Mouse (Mus musculus): ENCODE results near the gene Nfyc. TPM values are rescaled to one million over a fixed set of nuclear protein-coding genes. Genes with fewer than 3 reads are reported as not detected.

Nfyc gene
- polyA plus RNA-seq, 1 experiment: 71.5 TPM

GRCm38 (mm10) chr4:120844423-120845082, 13.2 kb upstream of the Nfyc start:
- no peaks in the 10 kb centered on the region for H3K36me3 ChIP-seq (ENCODE audit: control insufficient read depth, insufficient read depth)
- H3ac ChIP-seq (ENCODE audit: control insufficient read depth, insufficient read length, low read depth): no peak overlapping the region
- H3K79me2 ChIP-seq (ENCODE audit: control insufficient read depth, insufficient read depth): no peaks in the 10 kb centered on the region
- no peak overlapping the region for H3K4me3 ChIP-seq (ENCODE audit: insufficient read depth, poor library complexity, severe bottlenecking)
- peaks cover 49% of the 10 kb centered on the region for H3K27me3 ChIP-seq (ENCODE audit: control insufficient read depth, insufficient read depth, insufficient read length)
- H3K79me3 ChIP-seq (ENCODE audit: low read depth): no peaks in the 10 kb centered on the region
- no peak for TF ChIP-seq USF1 (IDR thresholded peaks at IDR 0.05; ENCODE audit: low read depth)
- TF ChIP-seq MYOG (IDR thresholded peaks at IDR 0.05; ENCODE audit: control insufficient read depth, extremely low read depth, insufficient read length): no peak
- no peak for TF ChIP-seq FOSL1 (IDR thresholded peaks at IDR 0.05; ENCODE audit: insufficient read depth, low read length, poor library complexity, severe bottlenecking)
- TF ChIP-seq CEBPB (IDR thresholded peaks at IDR 0.05; ENCODE audit: low read depth): no peak
- no peak for TF ChIP-seq CTCF (IDR thresholded peaks at IDR 0.05; ENCODE audit: control insufficient read depth, insufficient read depth, insufficient read length)
- no peak for TF ChIP-seq MAX (IDR thresholded peaks at IDR 0.05)
- TF ChIP-seq MYOD1 (IDR thresholded peaks at IDR 0.05; ENCODE audit: control insufficient read depth, insufficient read length, low read depth): no peak

- peaks cover 37% of the 10 kb centered on the region for H3K27me3 ChIP-seq (ENCODE audit: control insufficient read depth, insufficient read depth, insufficient read length)
- no peaks in the 10 kb centered on the region for H3K36me3 ChIP-seq (ENCODE audit: control insufficient read depth, insufficient read depth)
- no peak overlapping the region for H3K4me3 ChIP-seq (ENCODE audit: insufficient read depth, poor library complexity, severe bottlenecking)
- TF ChIP-seq MAX (IDR thresholded peaks at IDR 0.05) (no peak), MYOD1 (IDR thresholded peaks at IDR 0.05; ENCODE audit: control insufficient read depth, insufficient read length, low read depth) (no peak), MYOG (IDR thresholded peaks at IDR 0.05; ENCODE audit: control insufficient read depth, extremely low read depth, insufficient read length) (no peak), USF1 (IDR thresholded peaks at IDR 0.05; ENCODE audit: low read depth) (no peak), FOSL1 (IDR thresholded peaks at IDR 0.05; ENCODE audit: insufficient read depth, low read length, poor library complexity, severe bottlenecking) (no peak), CTCF (IDR thresholded peaks at IDR 0.05; ENCODE audit: control insufficient read depth, insufficient read depth, insufficient read length) (no peak), CEBPB (IDR thresholded peaks at IDR 0.05; ENCODE audit: low read depth) (no peak)
- no peaks in the 10 kb centered on the region for H3K79me2 ChIP-seq (ENCODE audit: control insufficient read depth, insufficient read depth)
- no peak overlapping the region for H3ac ChIP-seq (ENCODE audit: control insufficient read depth, insufficient read length, low read depth)
- H3K79me3 ChIP-seq (ENCODE audit: low read depth): no peaks in the 10 kb centered on the region
Measured at GRCm38 (mm10) chr4:120841342-120841741, 10.0 kb upstream of the Nfyc start.

- Histone ChIP-seq H3K4me3 (ENCODE audit: insufficient read depth, poor library complexity, severe bottlenecking) (no peak overlapping the region), H3K36me3 (ENCODE audit: control insufficient read depth, insufficient read depth) (no peaks in the 10 kb centered on the region), H3K79me3 (ENCODE audit: low read depth) (no peaks in the 10 kb centered on the region), H3K27me3 (ENCODE audit: control insufficient read depth, insufficient read depth, insufficient read length) (peaks cover 25% of the 10 kb centered on the region), H3ac (ENCODE audit: control insufficient read depth, insufficient read length, low read depth) (no peak overlapping the region), H3K79me2 (ENCODE audit: control insufficient read depth, insufficient read depth) (no peaks in the 10 kb centered on the region)
- TF ChIP-seq MAX (IDR thresholded peaks at IDR 0.05): no peak
- no peak for TF ChIP-seq MYOD1 (IDR thresholded peaks at IDR 0.05; ENCODE audit: control insufficient read depth, insufficient read length, low read depth)
- no peak for TF ChIP-seq MYOG (IDR thresholded peaks at IDR 0.05; ENCODE audit: control insufficient read depth, extremely low read depth, insufficient read length)
- no peak for TF ChIP-seq CTCF (IDR thresholded peaks at IDR 0.05; ENCODE audit: control insufficient read depth, insufficient read depth, insufficient read length)
- TF ChIP-seq USF1 (IDR thresholded peaks at IDR 0.05; ENCODE audit: low read depth): no peak
- no peak for TF ChIP-seq FOSL1 (IDR thresholded peaks at IDR 0.05; ENCODE audit: insufficient read depth, low read length, poor library complexity, severe bottlenecking)
- TF ChIP-seq CEBPB (IDR thresholded peaks at IDR 0.05; ENCODE audit: low read depth): no peak
Measured at GRCm38 (mm10) chr4:120830767-120831166, 605 bp downstream of the Nfyc start.

GRCm38 (mm10) chr4:120826418-120826817, 5.0 kb downstream of the Nfyc start:
- no peak overlapping the region for H3ac ChIP-seq (ENCODE audit: control insufficient read depth, insufficient read length, low read depth)
- no peak for TF ChIP-seq CTCF (IDR thresholded peaks at IDR 0.05; ENCODE audit: control insufficient read depth, insufficient read depth, insufficient read length)
- TF ChIP-seq MYOG (IDR thresholded peaks at IDR 0.05; ENCODE audit: control insufficient read depth, extremely low read depth, insufficient read length): no peak
- no peak for TF ChIP-seq CEBPB (IDR thresholded peaks at IDR 0.05; ENCODE audit: low read depth)
- TF ChIP-seq FOSL1 (IDR thresholded peaks at IDR 0.05; ENCODE audit: insufficient read depth, low read length, poor library complexity, severe bottlenecking): no peak
- TF ChIP-seq MAX (IDR thresholded peaks at IDR 0.05): no peak
- no peak for TF ChIP-seq USF1 (IDR thresholded peaks at IDR 0.05; ENCODE audit: low read depth)
- no peak for TF ChIP-seq MYOD1 (IDR thresholded peaks at IDR 0.05; ENCODE audit: control insufficient read depth, insufficient read length, low read depth)
- H3K27me3 ChIP-seq (ENCODE audit: control insufficient read depth, insufficient read depth, insufficient read length): peaks cover 12% of the 10 kb centered on the region
- H3K79me3 ChIP-seq (ENCODE audit: low read depth): peaks cover 35% of the 10 kb centered on the region
- no peak overlapping the region for H3K4me3 ChIP-seq (ENCODE audit: insufficient read depth, poor library complexity, severe bottlenecking)
- H3K79me2 ChIP-seq (ENCODE audit: control insufficient read depth, insufficient read depth): peaks cover 37% of the 10 kb centered on the region
- no peaks in the 10 kb centered on the region for H3K36me3 ChIP-seq (ENCODE audit: control insufficient read depth, insufficient read depth)

- Histone ChIP-seq H3K36me3 (ENCODE audit: control insufficient read depth, insufficient read depth) (no peaks in the 10 kb centered on the region), H3K27me3 (ENCODE audit: control insufficient read depth, insufficient read depth, insufficient read length) (peaks cover 7% of the 10 kb centered on the region), H3ac (ENCODE audit: control insufficient read depth, insufficient read length, low read depth) (peak overlapping the region; percentile 77), H3K79me2 (ENCODE audit: control insufficient read depth, insufficient read depth) (peaks cover 43% of the 10 kb centered on the region), H3K79me3 (ENCODE audit: low read depth) (peaks cover 40% of the 10 kb centered on the region), H3K4me3 (ENCODE audit: insufficient read depth, poor library complexity, severe bottlenecking) (peak overlapping the region; percentile 84)
- TF ChIP-seq MAX (IDR thresholded peaks at IDR 0.05) (peak; percentile 49), MYOG (IDR thresholded peaks at IDR 0.05; ENCODE audit: control insufficient read depth, extremely low read depth, insufficient read length) (no peak)
Measured at GRCm38 (mm10) chr4:120825577-120826326, 5.6 kb downstream of the Nfyc start.
